Mouse (Mus musculus) embryonic facial prominence, embryonic 11.5 days (tissue): ENCODE data around the gene Gata3. TPM values are rescaled to one million over a fixed set of nuclear protein-coding genes. Genes with fewer than 3 reads are reported as not detected.

Experiments used
- ATAC-seq: fragments of 200-750 bp; cut with Nextera tagmentation; replicated peaks from 2 replicates; pipeline ENCODE4 v1.8.0; 2017; ENCODE audit warnings: low read depth; ENCODE audit not compliant: insufficient number of reproducible peaks, low FRiP score, low TSS enrichment
- DNase-seq: peaks from one replicate; pipeline ENCODE4 v3.0.0-alpha.2; 2015; ENCODE audit warnings: low spot score
- H3K27ac ChIP-seq: fragments of 300-500 bp; sonication (generic); replicated peaks from 2 replicates; pipeline ENCODE4 v1.5.1; 2014; ENCODE audit warnings: mild to moderate bottlenecking, low read depth, low read length, control low read depth
- H3K27me3 ChIP-seq: fragments of 300-500 bp; sonication (generic); 2 replicates; pipeline ENCODE4 v1.6.1; 2014; ENCODE audit warnings: mild to moderate bottlenecking, low read length, moderate library complexity, mixed read lengths; ENCODE audit not compliant: control insufficient read depth, insufficient read depth
- H3K36me3 ChIP-seq: fragments of 300-500 bp; sonication (generic); replicated peaks from 2 replicates; pipeline ENCODE4 v1.6.1; 2014; ENCODE audit warnings: low read depth, mild to moderate bottlenecking, low read length, moderate library complexity, mixed read lengths; ENCODE audit not compliant: control insufficient read depth, insufficient read depth
- H3K4me1 ChIP-seq: fragments of 300-500 bp; sonication (generic); 2 replicates; pipeline ENCODE4 v1.6.1; 2014; ENCODE audit warnings: low read length, mixed read lengths; ENCODE audit not compliant: control insufficient read depth, insufficient read depth
- H3K4me2 ChIP-seq: fragments of 300-500 bp; sonication (generic); 2 replicates; pipeline ENCODE4 v1.6.1; 2014; ENCODE audit warnings: low read depth, mild to moderate bottlenecking, control low read depth, low read length, moderate library complexity
- H3K4me3 ChIP-seq: fragments of 300-500 bp; sonication (generic); 2 replicates; pipeline ENCODE4 v1.5.1; 2014; ENCODE audit warnings: low read depth, low read length, control low read depth
- H3K9ac ChIP-seq: fragments of 300-500 bp; sonication (generic); replicated peaks from 2 replicates; pipeline ENCODE4 v1.6.1; 2014; ENCODE audit warnings: mild to moderate bottlenecking, control low read depth, low read length
- H3K9me3 ChIP-seq: fragments of 300-500 bp; sonication (generic); replicated peaks from 2 replicates; pipeline ENCODE4 v1.6.1; 2016; ENCODE audit warnings: mild to moderate bottlenecking, low read length, inconsistent platforms, mixed read lengths; ENCODE audit not compliant: control insufficient read depth
- WGBS: fragments of 180-500 bp; shearing (Covaris S2); extraction: QIAGEN DNeasy Blood & Tissue Kit; methylation state at CpG from one replicate; pipeline ENCODE4 v1.1.7; 2014; 5-methylcytosine and 5-hydroxymethylcytosine counted together
- polyA plus RNA-seq: library from polyadenylated mRNA; unstranded; fragments of >200 nt; fragmentation: Nextera tagmentation; extraction: Ambion mirVana; gene quantifications from 2 replicates; pipeline ENCODE4 v1.2.1, GENCODE M21; 2014

Gene Gata3
- polyA plus RNA-seq, 1 experiment from 2014 or later, result 17.4 TPM

DNA sequence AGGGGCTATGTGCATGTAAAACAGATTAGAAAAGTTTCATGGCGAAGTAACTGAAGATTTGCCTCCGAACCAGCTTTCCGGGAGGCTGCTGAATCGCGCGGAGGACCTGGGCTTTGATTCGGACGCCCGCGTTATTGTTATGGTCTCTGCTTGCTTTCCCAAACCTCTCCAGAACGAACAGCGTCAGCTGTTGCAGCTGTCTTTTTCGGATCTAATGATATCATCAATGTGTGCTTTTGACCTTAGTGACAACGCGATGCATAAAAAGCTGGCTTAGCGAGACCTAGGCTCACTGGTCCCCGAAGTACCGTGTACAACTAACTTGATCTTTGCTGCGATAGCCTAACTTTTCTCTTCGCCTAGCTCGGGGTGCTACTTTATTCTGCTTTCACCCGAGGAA lies 10.7 kb downstream of the Gata3 start:
- Histone ChIP-seq H3K9me3 (no peaks in the 10 kb centered on the region), H3K4me1 (peaks cover 8% of the 10 kb centered on the region), H3K36me3 (no peaks in the 10 kb centered on the region), H3K4me3 (peak overlapping the region; percentile 38), H3K9ac (peak overlapping the region; percentile 32; the same call in 1 of the 2 replicates), H3K4me2 (peak overlapping the region; percentile 66), H3K27me3 (peaks cover 12% of the 10 kb centered on the region), H3K27ac (peak overlapping the region; percentile 35; the same call in 1 of the 2 replicates)
- DNase-seq (peak; percentile 58), ATAC-seq (no peak)
- 0% methylated on average over 22 of the region's 22 CpGs for WGBS

DNA sequence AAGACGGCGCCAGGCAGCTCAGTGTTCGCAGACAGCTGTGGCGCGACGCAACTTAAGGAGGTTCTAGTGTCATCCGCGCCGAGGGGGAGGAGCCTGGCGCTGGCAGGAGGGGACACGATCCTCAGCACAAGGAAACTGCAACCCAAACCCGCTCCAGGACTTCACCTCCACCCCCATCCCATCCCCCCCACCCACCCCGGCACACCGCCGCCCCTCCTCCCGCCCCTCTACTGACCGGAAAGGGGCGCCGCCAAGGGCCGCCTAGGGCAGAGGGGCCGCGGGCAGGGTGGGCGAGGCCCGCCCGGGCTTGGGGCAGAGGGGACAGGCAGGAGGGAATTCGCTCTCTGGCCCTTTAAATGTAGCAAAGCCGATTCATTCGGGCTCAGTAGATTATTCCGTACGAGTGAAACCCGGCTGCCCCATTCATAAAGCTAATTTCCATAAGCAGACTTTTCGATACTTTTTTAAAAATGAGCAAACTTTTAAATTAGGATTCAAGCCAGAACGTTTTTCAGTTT lies 11.2 kb downstream of the Gata3 start:
- Histone ChIP-seq H3K27me3 (peaks cover 14% of the 10 kb centered on the region), H3K9me3 (no peaks in the 10 kb centered on the region), H3K27ac (peak overlapping the region; percentile 35; the same call in 1 of the 2 replicates), H3K4me2 (peak overlapping the region; percentile 66), H3K4me1 (peaks cover 8% of the 10 kb centered on the region), H3K9ac (peak overlapping the region; percentile 71; the same call in 1 of the 2 replicates), H3K4me3 (peak overlapping the region; percentile 38), H3K36me3 (no peaks in the 10 kb centered on the region)
- WGBS, result under 1% methylated on average over 25 of the region's 33 CpGs
- ATAC-seq (peak; percentile 45), DNase-seq (peak; percentile 79)

DNA sequence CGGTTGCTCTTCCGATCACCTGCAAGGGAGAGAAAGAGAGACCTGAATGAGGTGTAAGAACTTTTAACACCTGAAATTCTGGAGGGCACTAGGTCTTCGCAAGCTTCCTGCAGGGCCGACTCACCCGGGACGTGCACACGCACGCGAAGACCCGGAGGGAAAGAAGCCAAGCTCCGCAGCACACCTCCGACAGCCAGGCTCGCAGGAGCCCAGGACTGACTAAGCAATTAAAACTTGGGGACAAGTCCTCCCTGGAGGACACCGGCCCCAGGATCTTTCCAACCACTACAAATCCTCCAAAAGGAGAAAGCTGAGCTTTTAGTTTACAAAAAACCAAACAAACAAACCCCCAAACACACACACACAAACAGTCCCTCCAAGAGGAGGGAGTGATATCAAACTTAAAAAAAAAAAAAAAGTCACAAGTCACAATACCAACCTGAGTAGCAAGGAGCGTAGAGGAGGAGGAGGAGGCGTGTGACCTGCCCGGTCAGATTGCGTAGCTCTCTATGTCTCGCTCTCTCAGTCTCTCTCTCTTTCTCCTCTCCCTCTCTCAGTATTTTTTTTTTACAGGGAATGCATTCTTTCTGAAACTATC lies 11.8 kb downstream of the Gata3 start:
- peak overlapping the region; percentile 71 for H3K9ac ChIP-seq
- no peaks in the 10 kb centered on the region for H3K36me3 ChIP-seq
- peak overlapping the region; percentile 66 for H3K4me2 ChIP-seq
- ATAC-seq, result no peak
- H3K27me3 ChIP-seq, result peaks cover 13% of the 10 kb centered on the region
- 2% methylated on average over 19 of the region's 19 CpGs for WGBS
- H3K9me3 ChIP-seq, result no peaks in the 10 kb centered on the region
- peak overlapping the region; percentile 11; the same call in 1 of the 2 replicates for H3K27ac ChIP-seq
- H3K4me1 ChIP-seq, result peaks cover 7% of the 10 kb centered on the region
- H3K4me3 ChIP-seq, result peak overlapping the region; percentile 38
- peak; percentile 27 for DNase-seq

DNA sequence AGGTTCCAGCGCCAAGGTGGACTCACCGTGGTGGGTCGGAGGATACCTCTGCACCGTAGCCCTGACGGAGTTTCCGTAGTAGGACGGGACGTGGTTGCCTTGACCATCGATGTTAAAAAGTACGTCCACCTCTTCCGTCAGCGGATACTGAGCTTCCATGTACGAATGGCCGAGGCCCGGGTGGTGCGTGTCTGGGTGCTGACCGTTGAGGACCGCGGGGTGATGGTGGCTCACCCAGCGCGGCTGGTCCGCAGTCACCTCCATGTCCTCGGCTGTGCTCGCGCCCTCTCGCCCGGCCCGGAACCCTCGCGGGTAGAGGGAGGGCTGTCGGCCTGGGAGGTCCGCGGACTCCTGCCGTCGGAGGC lies 12.5 kb downstream of the Gata3 start:
- peak overlapping the region; percentile 71 for H3K9ac ChIP-seq
- peak overlapping the region; percentile 11 for H3K27ac ChIP-seq
- H3K4me3 ChIP-seq, result peak overlapping the region; percentile 38
- under 1% methylated on average over 35 of the region's 35 CpGs for WGBS
- DNase-seq (peak; percentile 31), ATAC-seq (no peak)
- H3K9me3 ChIP-seq, result no peaks in the 10 kb centered on the region
- peak overlapping the region; percentile 39 for H3K4me2 ChIP-seq
- H3K4me1 ChIP-seq, result peaks cover 5% of the 10 kb centered on the region
- no peaks in the 10 kb centered on the region for H3K36me3 ChIP-seq
- H3K27me3 ChIP-seq, result peaks cover 12% of the 10 kb centered on the region

DNA sequence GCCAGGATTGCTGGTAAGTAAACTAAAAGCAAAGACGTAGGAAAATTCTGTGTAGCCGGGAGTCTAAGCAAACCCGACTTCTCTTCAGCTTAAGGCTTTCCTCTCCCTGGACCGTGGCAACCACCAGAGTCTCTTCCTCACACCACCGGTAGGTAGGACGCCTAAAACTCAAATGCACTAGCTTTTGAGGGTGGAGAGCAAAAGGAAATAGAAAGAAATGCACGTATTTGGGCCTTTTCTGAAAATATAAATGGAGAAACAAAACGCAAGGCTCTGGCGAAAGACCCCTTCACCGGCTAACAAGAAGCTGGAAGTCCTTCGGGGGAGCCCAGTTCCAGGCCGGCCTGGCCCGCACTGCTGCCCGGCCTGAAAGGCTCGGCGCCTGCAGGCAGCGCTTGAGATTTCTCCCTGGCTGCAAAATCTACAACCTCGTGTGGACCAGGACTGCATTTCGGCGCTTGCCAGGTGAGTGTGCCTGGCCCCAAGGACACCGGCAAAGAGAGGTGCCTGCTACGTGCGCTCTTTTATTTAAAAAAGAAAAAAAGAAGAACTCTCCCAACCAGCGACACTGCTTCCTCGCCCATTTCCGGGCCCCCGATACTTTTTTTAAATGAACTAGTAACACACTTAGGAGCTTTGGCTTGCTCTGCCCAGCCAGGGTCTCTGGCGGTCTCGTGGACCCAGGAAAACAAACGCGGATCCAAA lies 13.1 kb downstream of the Gata3 start:
- DNase-seq (peak; percentile 54), ATAC-seq (no peak)
- Histone ChIP-seq H3K4me1 (peaks cover 5% of the 10 kb centered on the region), H3K36me3 (no peaks in the 10 kb centered on the region), H3K4me2 (peak overlapping the region; percentile 39), H3K9ac (peak overlapping the region; percentile 71), H3K9me3 (no peaks in the 10 kb centered on the region), H3K4me3 (peak overlapping the region; percentile 38), H3K27ac (no peak overlapping the region), H3K27me3 (peaks cover 12% of the 10 kb centered on the region)
- WGBS, result under 1% methylated on average over 31 of the region's 31 CpGs

DNA sequence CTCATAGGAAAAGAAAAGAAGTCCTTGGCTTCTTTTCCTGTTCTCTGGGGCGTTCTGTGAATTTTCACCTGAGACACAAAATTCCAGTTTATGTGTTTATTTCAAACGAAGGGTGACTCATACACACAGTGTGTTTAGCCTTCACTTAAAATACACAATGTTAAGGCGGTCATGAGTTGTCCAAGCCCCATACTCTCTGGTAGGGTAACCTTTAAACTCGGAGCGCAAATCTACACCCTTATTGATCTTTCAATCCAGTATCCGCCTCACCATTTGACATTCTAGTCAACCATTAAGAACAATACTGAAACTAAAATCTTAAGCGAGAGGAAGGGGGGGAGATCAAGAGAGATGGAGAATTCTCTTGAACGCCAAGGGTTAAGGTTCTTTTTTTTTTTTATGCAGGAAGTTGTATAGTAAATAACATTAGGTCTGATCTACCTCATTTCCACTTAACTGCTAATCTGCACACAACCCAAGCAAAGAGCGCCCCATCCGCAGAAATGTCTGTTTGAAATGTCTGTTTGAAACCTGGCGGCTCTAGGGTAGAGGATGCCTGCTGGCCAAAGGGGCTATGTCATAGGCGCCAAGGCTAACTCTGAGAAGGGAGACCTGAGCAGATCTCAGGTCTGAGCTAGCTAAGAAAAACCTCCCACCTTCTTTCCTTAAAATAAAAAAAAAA lies 14.0 kb downstream of the Gata3 start:
- H3K4me2 ChIP-seq, result peak overlapping the region; percentile 43; the same call in 1 of the 2 replicates

DNA sequence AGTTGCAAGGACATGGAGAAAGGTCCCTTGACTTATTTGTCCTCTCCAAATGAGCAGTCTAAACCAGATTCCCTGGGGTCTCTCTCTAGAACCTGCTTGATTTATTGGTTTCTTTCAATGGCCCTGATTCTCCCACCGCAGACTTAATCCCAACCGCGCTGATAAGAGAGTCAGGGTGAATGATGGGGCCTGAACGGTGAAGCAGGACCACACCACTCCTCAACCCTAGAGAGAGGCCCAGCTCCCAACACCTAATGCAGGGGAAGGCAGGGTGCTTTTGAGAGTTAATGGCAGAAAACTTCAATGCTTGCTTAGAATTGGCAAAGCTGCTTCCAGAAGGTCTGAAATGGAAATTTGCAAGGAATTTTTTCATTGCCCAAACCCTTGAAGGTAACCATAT lies 14.6 kb downstream of the Gata3 start:
- Histone ChIP-seq H3K36me3 (no peaks in the 10 kb centered on the region), H3K27ac (no peak overlapping the region), H3K9me3 (no peaks in the 10 kb centered on the region), H3K27me3 (peaks cover 12% of the 10 kb centered on the region), H3K4me3 (peak overlapping the region; percentile 38), H3K4me2 (peak overlapping the region; percentile 43), H3K9ac (peak overlapping the region; percentile 40), H3K4me1 (no peaks in the 10 kb centered on the region; the same call in 1 of the 2 replicates)
- no peak for DNase-seq
- ATAC-seq, result no peak
- WGBS, result under 1% methylated on average over 4 of the region's 4 CpGs

More for the DNA sequence above, 14.0 kb downstream of the Gata3 start:
- H3K36me3 ChIP-seq, result no peaks in the 10 kb centered on the region
- WGBS, result 11% methylated on average over 12 of the region's 12 CpGs
- H3K27me3 ChIP-seq, result peaks cover 12% of the 10 kb centered on the region
- ATAC-seq (no peak), DNase-seq (peak; percentile 30)
- H3K4me3 ChIP-seq, result peak overlapping the region; percentile 38
- H3K4me1 ChIP-seq, result no peaks in the 10 kb centered on the region; the same call in 1 of the 2 replicates
- no peak overlapping the region; the same call in 1 of the 2 replicates for H3K9ac ChIP-seq
- no peaks in the 10 kb centered on the region for H3K9me3 ChIP-seq
- H3K27ac ChIP-seq, result no peak overlapping the region
